Mouse (Mus musculus): ENCODE measurements around the gene Cenpu. TPM values are rescaled to one million over a fixed set of nuclear protein-coding genes. Genes with fewer than 3 reads are reported as not detected.

Cenpu gene
- polyA plus RNA-seq, 1 experiment from 2014 or later, result 29.3 TPM

DNA sequence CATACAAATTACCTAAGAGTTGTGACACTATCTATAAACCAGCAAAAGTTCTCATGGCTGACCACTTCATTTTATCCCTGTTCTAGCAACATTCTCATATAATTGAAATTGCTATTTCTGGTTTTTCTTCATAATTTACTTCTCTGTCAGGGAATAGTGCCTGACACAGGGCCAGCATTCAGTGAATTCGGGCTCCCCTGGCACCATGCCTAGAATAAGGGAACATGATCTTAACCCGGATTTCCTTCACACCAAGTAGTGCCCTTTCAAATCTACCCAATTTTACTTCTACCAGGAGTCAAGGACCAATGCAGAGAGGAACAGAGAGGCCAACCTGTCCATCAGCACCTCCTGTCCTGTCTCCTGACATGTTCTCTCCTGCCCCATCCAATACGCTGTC lies 33.7 kb downstream of the Cenpu start:
- WGBS, result 78% methylated on average over 3 of the region's 3 CpGs

DNA sequence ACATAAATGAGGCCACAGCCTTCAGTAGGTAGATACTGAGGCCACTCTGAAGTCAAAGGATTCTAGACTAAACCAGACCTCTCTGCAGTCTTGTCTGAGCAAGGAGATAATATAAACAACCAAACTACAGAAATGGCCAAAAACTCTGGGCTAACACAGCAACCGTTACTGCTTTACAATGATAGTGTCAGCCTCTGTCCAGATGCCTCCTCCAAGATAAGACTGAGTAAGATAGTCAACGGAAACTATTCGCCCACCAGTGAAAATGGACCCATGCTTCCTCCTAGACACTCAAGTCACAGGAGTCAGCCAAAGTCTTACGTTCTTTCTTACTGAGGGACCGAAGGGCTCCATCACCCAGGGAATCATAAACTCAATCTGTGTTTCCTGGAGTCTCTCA lies 36.1 kb downstream of the Cenpu start:
- Histone ChIP-seq H3K9ac (ENCODE audit: low read depth, low read length) (no peak overlapping the region), H3K4me3 (ENCODE audit: low read depth, low read length) (no peak overlapping the region), H3K27ac (ENCODE audit: low read depth, low read length) (no peak overlapping the region), H3K36me3 (ENCODE audit: control insufficient read depth, insufficient read depth, low read length) (no peaks in the 10 kb centered on the region), H3K4me1 (replicated peaks; ENCODE audit: control insufficient read depth, insufficient read depth, low read length) (no peaks in the 10 kb centered on the region), H3K4me2 (replicated peaks; ENCODE audit: low read depth, low read length) (no peak overlapping the region), H3K27me3 (ENCODE audit: control insufficient read depth, insufficient read depth, low read length) (no peaks in the 10 kb centered on the region), H3K9me3 (ENCODE audit: control insufficient read depth, low read length) (no peaks in the 10 kb centered on the region)
- ATAC-seq (ENCODE audit: low FRiP score) (no peak), DNase-seq (ENCODE audit: low spot score) (no peak)
- 94% methylated on average over 5 of the region's 5 CpGs for WGBS

More for the DNA sequence above, 33.7 kb downstream of the Cenpu start:
- Histone ChIP-seq H3K4me3 (ENCODE audit: low read depth, low read length) (no peak overlapping the region), H3K27ac (ENCODE audit: low read depth, low read length) (no peak overlapping the region), H3K36me3 (ENCODE audit: control insufficient read depth, insufficient read depth, low read length) (no peaks in the 10 kb centered on the region), H3K4me1 (replicated peaks; ENCODE audit: control insufficient read depth, insufficient read depth, low read length) (no peaks in the 10 kb centered on the region), H3K27me3 (ENCODE audit: control insufficient read depth, insufficient read depth, low read length) (no peaks in the 10 kb centered on the region), H3K4me2 (replicated peaks; ENCODE audit: low read depth, low read length) (no peak overlapping the region), H3K9me3 (ENCODE audit: control insufficient read depth, low read length) (no peaks in the 10 kb centered on the region), H3K9ac (ENCODE audit: low read depth, low read length) (no peak overlapping the region)
- no peak for ATAC-seq (ENCODE audit: low FRiP score)
- DNase-seq (ENCODE audit: low spot score), result no peak

DNA sequence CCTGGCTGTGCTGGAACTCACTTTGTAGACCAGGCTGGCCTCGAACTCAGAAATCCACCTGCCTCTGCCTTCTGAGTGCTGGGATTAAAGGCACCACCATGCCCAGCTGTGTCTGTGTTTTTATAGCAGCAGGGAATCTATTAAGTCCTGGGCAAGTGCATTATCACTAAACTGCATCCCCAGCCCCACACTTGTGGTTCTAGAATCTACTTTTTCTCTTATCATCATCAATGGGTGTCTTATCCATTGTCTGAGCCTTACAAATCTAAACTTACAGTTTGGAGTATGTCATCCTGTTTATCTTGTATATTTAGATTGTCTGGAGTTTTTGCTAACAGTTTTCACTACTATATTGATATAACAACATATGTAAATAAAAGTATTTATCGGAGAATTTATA lies 36.8 kb downstream of the Cenpu start:
- no peaks in the 10 kb centered on the region for H3K9me3 ChIP-seq (ENCODE audit: control insufficient read depth, low read length)
- H3K9ac ChIP-seq (ENCODE audit: low read depth, low read length), result no peak overlapping the region
- DNase-seq (ENCODE audit: low spot score), result no peak
- H3K4me1 ChIP-seq (replicated peaks; ENCODE audit: control insufficient read depth, insufficient read depth, low read length), result no peaks in the 10 kb centered on the region
- H3K4me3 ChIP-seq (ENCODE audit: low read depth, low read length), result no peak overlapping the region
- H3K4me2 ChIP-seq (replicated peaks; ENCODE audit: low read depth, low read length), result no peak overlapping the region
- H3K27me3 ChIP-seq (ENCODE audit: control insufficient read depth, insufficient read depth, low read length), result no peaks in the 10 kb centered on the region
- no peaks in the 10 kb centered on the region for H3K36me3 ChIP-seq (ENCODE audit: control insufficient read depth, insufficient read depth, low read length)
- H3K27ac ChIP-seq (ENCODE audit: low read depth, low read length), result no peak overlapping the region
- 94% methylated on average over 2 of the region's 2 CpGs for WGBS
- ATAC-seq (ENCODE audit: low FRiP score), result no peak

DNA sequence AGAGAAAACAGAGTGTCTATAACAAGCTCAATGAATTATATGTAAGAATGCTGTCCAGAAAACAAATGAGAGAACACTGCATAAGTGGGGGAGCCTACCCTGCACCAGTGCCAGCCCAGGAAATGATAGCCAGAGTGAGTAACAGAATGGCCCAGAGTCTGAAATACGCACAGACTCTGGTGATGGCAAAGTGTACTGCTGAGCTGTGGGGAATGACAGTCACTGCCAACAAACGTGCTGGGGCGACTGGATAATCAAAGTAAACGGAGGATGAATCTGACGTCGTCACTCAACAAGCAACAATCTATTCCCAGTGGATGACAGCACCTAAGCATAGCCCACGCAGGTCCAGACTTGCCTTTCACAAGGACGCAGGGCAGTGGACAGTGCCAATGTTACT lies 41.2 kb downstream of the Cenpu start:
- Histone ChIP-seq H3K36me3 (ENCODE audit: control insufficient read depth, insufficient read depth, low read length) (no peaks in the 10 kb centered on the region), H3K27me3 (ENCODE audit: control insufficient read depth, insufficient read depth, low read length) (no peaks in the 10 kb centered on the region), H3K4me3 (ENCODE audit: low read depth, low read length) (no peak overlapping the region), H3K4me2 (replicated peaks; ENCODE audit: low read depth, low read length) (no peak overlapping the region), H3K27ac (ENCODE audit: low read depth, low read length) (no peak overlapping the region), H3K4me1 (replicated peaks; ENCODE audit: control insufficient read depth, insufficient read depth, low read length) (no peaks in the 10 kb centered on the region), H3K9ac (ENCODE audit: low read depth, low read length) (no peak overlapping the region), H3K9me3 (ENCODE audit: control insufficient read depth, low read length) (no peaks in the 10 kb centered on the region)
- DNase-seq (ENCODE audit: low spot score) (no peak), ATAC-seq (ENCODE audit: low FRiP score) (no peak)
- 89% methylated on average over 8 of the region's 8 CpGs for WGBS

DNA sequence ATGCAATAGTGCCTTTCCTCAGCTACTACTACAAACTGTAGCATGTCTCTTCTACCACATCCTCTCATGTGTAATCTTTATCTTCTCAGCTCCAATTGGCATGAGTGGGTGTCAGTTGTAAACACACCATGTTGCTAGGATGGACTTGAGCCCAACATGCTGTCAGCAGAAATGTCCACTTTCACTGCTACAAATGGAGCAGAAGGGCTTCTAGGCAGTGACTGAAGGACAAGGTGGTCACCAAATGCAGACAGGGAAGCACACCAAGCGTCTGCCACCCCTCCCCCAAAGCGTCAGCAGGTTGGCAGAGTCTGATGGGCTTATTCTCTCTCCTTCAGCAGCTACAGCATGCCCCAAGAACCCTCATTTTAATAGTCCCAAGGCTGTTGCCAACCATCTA lies 41.9 kb downstream of the Cenpu start:
- no peak overlapping the region for H3K9ac ChIP-seq (ENCODE audit: low read depth, low read length)
- ATAC-seq (ENCODE audit: low FRiP score), result no peak
- no peak overlapping the region for H3K27ac ChIP-seq (ENCODE audit: low read depth, low read length)
- H3K4me1 ChIP-seq (replicated peaks; ENCODE audit: control insufficient read depth, insufficient read depth, low read length), result no peaks in the 10 kb centered on the region
- no peaks in the 10 kb centered on the region for H3K36me3 ChIP-seq (ENCODE audit: control insufficient read depth, insufficient read depth, low read length)
- no peak overlapping the region for H3K4me3 ChIP-seq (ENCODE audit: low read depth, low read length)
- DNase-seq (ENCODE audit: low spot score), result no peak
- no peak overlapping the region for H3K4me2 ChIP-seq (replicated peaks; ENCODE audit: low read depth, low read length)
- 82% methylated on average over 2 of the region's 2 CpGs for WGBS
- no peaks in the 10 kb centered on the region for H3K27me3 ChIP-seq (ENCODE audit: control insufficient read depth, insufficient read depth, low read length)
- H3K9me3 ChIP-seq (ENCODE audit: control insufficient read depth, low read length), result no peaks in the 10 kb centered on the region

DNA sequence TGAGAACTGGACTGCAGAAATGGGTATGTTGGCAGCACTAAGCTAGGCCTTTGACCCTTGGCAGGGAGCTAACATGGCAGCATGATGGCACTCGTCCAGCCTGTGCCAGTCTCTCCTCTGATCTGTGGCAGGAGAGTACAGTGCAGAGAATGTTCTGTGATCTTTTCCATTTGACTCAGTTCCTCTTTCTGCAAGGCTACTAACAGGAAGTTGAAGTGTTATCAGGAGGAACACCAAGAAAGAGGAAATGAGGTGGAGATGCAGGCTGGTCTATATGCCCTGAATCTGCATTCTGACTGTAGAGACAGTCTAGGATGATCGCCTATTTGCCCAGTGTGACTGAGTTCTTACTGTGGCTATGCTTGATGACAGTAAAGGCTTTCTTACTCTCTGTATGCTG lies 43.8 kb downstream of the Cenpu start:
- Histone ChIP-seq H3K9ac (ENCODE audit: low read depth, low read length) (no peak overlapping the region), H3K9me3 (ENCODE audit: control insufficient read depth, low read length) (no peaks in the 10 kb centered on the region), H3K4me1 (replicated peaks; ENCODE audit: control insufficient read depth, insufficient read depth, low read length) (no peaks in the 10 kb centered on the region), H3K4me3 (ENCODE audit: low read depth, low read length) (no peak overlapping the region), H3K36me3 (ENCODE audit: control insufficient read depth, insufficient read depth, low read length) (no peaks in the 10 kb centered on the region), H3K27me3 (ENCODE audit: control insufficient read depth, insufficient read depth, low read length) (no peaks in the 10 kb centered on the region), H3K27ac (ENCODE audit: low read depth, low read length) (no peak overlapping the region), H3K4me2 (replicated peaks; ENCODE audit: low read depth, low read length) (no peak overlapping the region)
- DNase-seq (ENCODE audit: low spot score) (no peak), ATAC-seq (ENCODE audit: low FRiP score) (no peak)
- 83% methylated on average over 2 of the region's 2 CpGs for WGBS

DNA sequence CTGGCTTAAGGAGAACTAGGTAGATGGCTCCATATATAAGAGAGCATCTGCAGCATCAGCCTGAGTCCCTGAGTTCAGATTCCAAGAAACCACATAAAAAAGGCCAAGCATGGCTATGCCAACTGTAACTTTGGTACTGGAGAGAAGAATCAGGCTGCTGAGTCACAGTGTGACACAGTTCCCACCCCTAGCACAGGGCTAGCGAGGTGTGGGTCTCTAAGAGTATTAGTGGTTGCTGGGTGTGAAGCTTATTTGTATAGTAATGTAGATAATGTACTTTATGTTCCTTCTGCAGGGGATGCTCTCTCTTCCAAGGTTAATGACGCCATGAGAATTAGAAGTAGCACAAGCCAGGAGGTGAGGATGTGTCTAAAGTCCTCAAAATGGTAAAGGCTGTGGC lies 44.7 kb downstream of the Cenpu start:
- Histone ChIP-seq H3K27ac (ENCODE audit: low read depth, low read length) (no peak overlapping the region), H3K27me3 (ENCODE audit: control insufficient read depth, insufficient read depth, low read length) (no peaks in the 10 kb centered on the region), H3K9me3 (ENCODE audit: control insufficient read depth, low read length) (no peaks in the 10 kb centered on the region), H3K9ac (ENCODE audit: low read depth, low read length) (no peak overlapping the region), H3K36me3 (ENCODE audit: control insufficient read depth, insufficient read depth, low read length) (no peaks in the 10 kb centered on the region), H3K4me3 (ENCODE audit: low read depth, low read length) (no peak overlapping the region), H3K4me1 (replicated peaks; ENCODE audit: control insufficient read depth, insufficient read depth, low read length) (no peaks in the 10 kb centered on the region), H3K4me2 (replicated peaks; ENCODE audit: low read depth, low read length) (no peak overlapping the region)
- WGBS, result 89% methylated on average over 2 of the region's 2 CpGs
- DNase-seq (ENCODE audit: low spot score) (no peak), ATAC-seq (ENCODE audit: low FRiP score) (no peak)

DNA sequence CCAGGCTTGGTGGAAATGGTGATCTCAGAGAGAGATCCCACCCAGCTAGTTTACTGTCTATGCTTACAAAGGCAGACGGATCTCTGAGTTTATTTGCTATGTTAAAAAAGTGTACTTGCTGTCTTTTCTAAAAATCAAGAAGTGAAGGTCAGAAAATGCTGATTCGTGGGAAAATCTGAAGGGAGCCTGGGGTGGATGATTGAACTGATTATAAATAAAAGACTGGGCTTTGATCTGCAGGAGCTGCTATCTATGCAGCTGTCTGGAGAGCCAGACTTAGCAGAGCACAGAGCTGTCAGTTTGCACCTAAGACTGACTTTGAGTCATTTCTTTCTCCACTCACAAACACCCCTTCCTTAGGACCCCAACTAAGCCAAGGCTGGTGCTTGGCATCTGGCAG lies 45.6 kb downstream of the Cenpu start:
- no peak for DNase-seq (ENCODE audit: low spot score)
- H3K9me3 ChIP-seq (ENCODE audit: control insufficient read depth, low read length), result no peaks in the 10 kb centered on the region
- WGBS, result 90% methylated on average over 2 of the region's 2 CpGs

DNA sequence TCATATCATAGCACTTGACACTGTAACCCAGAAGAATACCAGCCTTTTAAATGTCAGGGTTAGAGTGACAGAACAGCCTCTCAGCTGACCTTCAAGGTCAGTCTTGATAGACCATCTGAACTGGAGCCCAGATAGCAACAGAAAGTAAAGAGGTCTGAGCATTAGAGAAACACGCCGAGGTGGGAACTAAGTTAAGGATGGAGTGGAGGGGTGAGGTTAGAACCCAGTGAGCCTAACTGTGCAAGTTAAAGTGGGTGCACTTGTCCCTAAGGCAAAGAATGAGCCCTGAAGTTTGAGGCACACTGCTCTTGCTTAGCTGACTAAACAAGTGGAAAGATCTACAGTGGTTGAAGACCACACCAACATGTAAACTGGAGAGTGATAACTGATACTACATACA lies 46.3 kb downstream of the Cenpu start:
- no peaks in the 10 kb centered on the region for H3K4me1 ChIP-seq (replicated peaks; ENCODE audit: control insufficient read depth, insufficient read depth, low read length)
- no peak overlapping the region for H3K9ac ChIP-seq (ENCODE audit: low read depth, low read length)
- no peaks in the 10 kb centered on the region for H3K27me3 ChIP-seq (ENCODE audit: control insufficient read depth, insufficient read depth, low read length)
- no peak for DNase-seq (ENCODE audit: low spot score)
- H3K4me3 ChIP-seq (ENCODE audit: low read depth, low read length), result no peak overlapping the region
- no peak overlapping the region for H3K27ac ChIP-seq (ENCODE audit: low read depth, low read length)
- no peaks in the 10 kb centered on the region for H3K9me3 ChIP-seq (ENCODE audit: control insufficient read depth, low read length)
- H3K36me3 ChIP-seq (ENCODE audit: control insufficient read depth, insufficient read depth, low read length), result no peaks in the 10 kb centered on the region
- no peak overlapping the region for H3K4me2 ChIP-seq (replicated peaks; ENCODE audit: low read depth, low read length)
- ATAC-seq (ENCODE audit: low FRiP score), result no peak
- WGBS, result 96% methylated on average over 2 of the region's 2 CpGs

More for the DNA sequence above, 45.6 kb downstream of the Cenpu start:
- ATAC-seq (ENCODE audit: low FRiP score), result no peak
- Histone ChIP-seq H3K4me2 (replicated peaks; ENCODE audit: low read depth, low read length) (no peak overlapping the region), H3K4me1 (replicated peaks; ENCODE audit: control insufficient read depth, insufficient read depth, low read length) (no peaks in the 10 kb centered on the region), H3K36me3 (ENCODE audit: control insufficient read depth, insufficient read depth, low read length) (no peaks in the 10 kb centered on the region), H3K27ac (ENCODE audit: low read depth, low read length) (no peak overlapping the region), H3K27me3 (ENCODE audit: control insufficient read depth, insufficient read depth, low read length) (no peaks in the 10 kb centered on the region), H3K4me3 (ENCODE audit: low read depth, low read length) (no peak overlapping the region), H3K9ac (ENCODE audit: low read depth, low read length) (no peak overlapping the region)

Measured in hindbrain, embryonic 11.5 days (tissue).